Mouse (Mus musculus): ENCODE results near the gene Smarcd2. TPM values are rescaled to one million over a fixed set of nuclear protein-coding genes. Genes with fewer than 3 reads are reported as not detected.

Gene Smarcd2
- 6.5 and 7.7 TPM in 2 replicates for polyA plus RNA-seq (2012)

DNA sequence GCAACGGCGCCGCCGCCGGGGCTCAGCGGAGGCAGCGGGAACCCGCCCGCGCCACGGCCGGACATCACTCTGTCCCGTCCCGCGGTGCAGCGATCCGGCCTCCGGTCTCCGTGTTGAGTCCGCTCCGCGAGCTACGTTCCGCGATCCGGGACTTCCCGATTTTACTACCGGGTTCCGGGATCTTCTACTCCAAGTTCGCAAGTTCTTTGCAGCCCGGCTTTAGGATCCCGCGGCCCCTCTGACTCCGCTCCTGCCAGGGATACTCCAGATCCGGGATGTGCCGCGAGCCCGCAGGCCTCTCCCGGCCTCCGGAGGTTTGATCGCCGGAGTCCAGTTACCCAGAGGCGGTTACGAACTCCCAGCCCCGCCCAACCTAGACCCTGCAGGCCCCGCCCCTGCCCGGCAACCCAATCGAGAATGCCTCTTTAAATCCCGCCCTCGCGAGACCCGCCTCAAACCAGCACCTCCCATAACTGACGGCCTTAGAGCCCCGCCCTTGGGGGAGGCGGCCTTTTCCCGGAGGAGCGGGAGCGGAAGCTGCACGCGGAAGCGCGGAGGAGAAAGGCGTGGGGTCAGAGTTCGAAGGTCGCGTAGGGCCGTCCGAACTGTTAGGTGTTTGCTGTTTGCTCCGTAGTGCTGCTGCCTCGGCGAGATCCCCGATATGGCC is at the start of gene Smarcd2:
Gene Smarcd2 (minus strand): TSS at position 329 of the 667 bp plus-strand sequence.
- Histone ChIP-seq H3K36me3 (ENCODE audit: control insufficient read depth) (peaks cover 28% of the 10 kb centered on the region), H3K4me1 (ENCODE audit: control insufficient read depth) (peaks cover 64% of the 10 kb centered on the region), H3K4me3 (replicated peaks) (peak within 1 kb of the TSS; percentile 95), H3K9me3 (ENCODE audit: control insufficient read depth, low read length) (no peaks in the 10 kb centered on the region), H3K27me3 (ENCODE audit: control insufficient read depth) (peaks cover 2% of the 10 kb centered on the region)
- peak; percentile 32; the same call in 1 of the 2 replicates for TF ChIP-seq GATA1 (IDR thresholded peaks at IDR 0.05; ENCODE audit: low read length)
- no peak for TF ChIP-seq TAL1 (IDR thresholded peaks at IDR 0.05; ENCODE audit: low read length)

DNA sequence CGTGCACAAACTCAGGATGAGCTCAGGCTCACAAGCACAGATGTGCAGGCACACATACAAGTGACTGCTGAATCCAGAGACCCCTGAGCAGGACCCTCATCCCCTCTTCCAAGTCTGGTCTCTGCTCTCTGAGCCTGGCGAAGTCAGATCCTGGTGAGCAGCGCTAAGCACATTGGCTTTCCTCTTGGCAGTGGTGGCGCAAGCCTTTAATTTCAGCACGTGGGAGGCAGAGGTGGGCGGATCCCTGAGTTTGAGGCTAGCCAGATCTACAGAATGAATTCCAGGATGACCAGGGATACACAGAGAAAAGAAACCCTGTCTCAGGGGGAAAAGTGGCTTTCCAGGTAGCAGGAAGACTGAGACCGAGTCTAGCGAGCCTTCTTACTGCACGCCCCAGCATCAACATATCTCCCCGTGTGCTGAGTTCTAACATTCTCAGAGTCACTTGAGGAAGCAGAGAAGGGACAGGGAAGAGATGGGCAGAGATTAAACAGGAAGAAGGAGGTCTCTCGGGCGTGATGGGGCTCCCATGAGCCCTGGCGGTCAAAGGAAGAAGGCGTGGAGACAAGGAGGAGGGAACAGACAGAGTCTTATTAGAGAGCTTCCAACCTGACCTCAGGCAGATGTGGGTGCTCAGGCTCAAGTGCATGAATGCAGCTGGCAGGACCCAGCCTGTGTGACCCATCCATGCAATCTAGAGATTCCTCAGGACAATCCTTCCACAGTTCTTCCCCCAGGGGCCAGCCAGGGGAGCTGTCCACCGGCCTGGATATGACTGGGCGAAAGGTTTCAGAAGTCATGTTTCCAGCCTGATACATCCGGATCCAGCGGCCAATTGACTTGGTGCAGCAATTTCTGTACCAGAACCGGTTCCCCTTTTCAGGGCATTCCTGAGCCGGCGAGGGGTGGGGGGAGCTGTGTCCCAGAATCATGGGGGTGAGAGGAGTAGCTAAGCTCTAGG is 45.9 kb upstream of the Smarcd2 start:
- Histone ChIP-seq H3K9me3 (ENCODE audit: control insufficient read depth, low read length) (no peaks in the 10 kb centered on the region), H3K36me3 (ENCODE audit: control insufficient read depth) (no peaks in the 10 kb centered on the region), H3K27me3 (ENCODE audit: control insufficient read depth) (no peaks in the 10 kb centered on the region), H3K4me1 (ENCODE audit: control insufficient read depth) (no peaks in the 10 kb centered on the region), H3K4me3 (replicated peaks) (no peak overlapping the region)
- TF ChIP-seq TAL1 (IDR thresholded peaks at IDR 0.05; ENCODE audit: low read length) (no peak), GATA1 (IDR thresholded peaks at IDR 0.05; ENCODE audit: low read length) (no peak)

DNA sequence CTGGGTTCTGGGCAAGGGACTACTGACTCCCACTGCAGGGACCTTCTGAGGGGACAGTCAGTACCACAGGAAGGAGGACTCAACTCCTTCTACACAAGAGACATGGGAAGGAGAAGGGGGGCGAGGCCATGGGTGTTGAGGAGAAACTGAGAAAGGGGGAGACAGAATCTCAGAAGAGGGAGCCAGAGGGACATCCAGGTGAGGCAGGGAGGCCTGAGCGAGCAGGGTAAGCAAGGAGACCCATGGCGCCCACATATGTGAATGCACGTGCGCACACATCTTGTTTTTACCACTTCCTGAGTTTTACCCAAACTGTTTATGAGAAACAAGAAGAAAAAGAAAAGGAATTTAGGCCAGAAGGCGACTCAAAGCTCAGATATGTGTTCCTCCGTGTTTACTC is 45.0 kb upstream of the Smarcd2 start:
- Histone ChIP-seq H3K4me3 (replicated peaks) (no peak overlapping the region), H3K27me3 (ENCODE audit: control insufficient read depth) (no peaks in the 10 kb centered on the region), H3K9me3 (ENCODE audit: control insufficient read depth, low read length) (no peaks in the 10 kb centered on the region), H3K36me3 (ENCODE audit: control insufficient read depth) (no peaks in the 10 kb centered on the region), H3K4me1 (ENCODE audit: control insufficient read depth) (no peaks in the 10 kb centered on the region)
- TF ChIP-seq TAL1 (IDR thresholded peaks at IDR 0.05; ENCODE audit: low read length) (no peak), GATA1 (IDR thresholded peaks at IDR 0.05; ENCODE audit: low read length) (no peak)

DNA sequence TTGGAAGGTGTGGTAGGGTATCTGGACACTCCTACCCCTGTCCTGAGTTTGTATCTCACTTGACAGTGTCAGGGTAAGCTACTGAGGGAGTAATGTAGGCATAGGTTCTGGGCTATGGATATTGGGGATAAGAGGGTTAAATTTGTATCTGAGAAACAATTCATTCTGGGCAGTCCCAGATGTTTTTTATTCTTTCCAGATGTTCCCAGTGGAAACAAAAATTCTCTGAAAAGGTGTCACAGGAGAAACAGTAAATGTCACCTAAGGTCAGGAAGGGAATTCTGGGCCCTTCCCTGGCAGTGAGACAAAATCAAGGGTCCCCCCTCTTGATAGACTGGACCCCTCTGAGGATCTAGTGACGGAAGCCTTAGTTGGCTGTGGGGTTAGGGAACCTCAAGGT is 43.6 kb upstream of the Smarcd2 start:
- H3K4me1 ChIP-seq (ENCODE audit: control insufficient read depth) = no peaks in the 10 kb centered on the region
- no peak overlapping the region for H3K4me3 ChIP-seq (replicated peaks)
- H3K27me3 ChIP-seq (ENCODE audit: control insufficient read depth) = no peaks in the 10 kb centered on the region
- no peaks in the 10 kb centered on the region for H3K9me3 ChIP-seq (ENCODE audit: control insufficient read depth, low read length)
- H3K36me3 ChIP-seq (ENCODE audit: control insufficient read depth) = no peaks in the 10 kb centered on the region
- TF ChIP-seq TAL1 (IDR thresholded peaks at IDR 0.05; ENCODE audit: low read length) = no peak
- no peak for TF ChIP-seq GATA1 (IDR thresholded peaks at IDR 0.05; ENCODE audit: low read length)

DNA sequence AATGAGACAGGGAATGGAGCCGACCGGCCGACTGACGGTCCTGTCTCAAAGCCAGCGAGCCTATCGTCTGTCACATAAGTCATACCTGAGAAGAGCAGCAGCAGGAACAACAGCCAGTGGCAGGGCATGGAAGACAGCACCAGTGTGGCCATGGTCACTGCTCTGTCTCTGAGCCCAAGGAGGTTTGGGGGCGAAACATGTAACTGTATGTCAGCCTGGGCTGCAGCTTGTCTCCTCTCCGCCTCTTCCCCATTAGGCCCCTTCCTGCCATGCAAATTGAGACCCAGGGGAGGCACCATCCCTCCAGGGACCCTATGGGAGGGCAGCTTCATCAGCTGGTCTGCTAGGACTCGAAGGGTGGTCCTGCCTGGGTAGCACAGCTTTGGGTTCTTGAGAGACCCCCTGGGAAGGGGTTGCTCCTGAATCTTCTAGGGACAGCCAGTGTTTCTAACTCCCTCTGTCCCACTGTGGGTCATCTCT is 41.6 kb upstream of the Smarcd2 start, which contains the start of gene Cd79b:
Gene Cd79b (minus strand): TSS at position 430 of the 480 bp plus-strand sequence.
- H3K4me3 ChIP-seq (replicated peaks) = no peak within 1 kb of the TSS
- no peaks in the 10 kb centered on the region for H3K36me3 ChIP-seq (ENCODE audit: control insufficient read depth)
- TF ChIP-seq TAL1 (IDR thresholded peaks at IDR 0.05; ENCODE audit: low read length) = no peak
- no peaks in the 10 kb centered on the region for H3K27me3 ChIP-seq (ENCODE audit: control insufficient read depth)
- no peaks in the 10 kb centered on the region for H3K4me1 ChIP-seq (ENCODE audit: control insufficient read depth)
- H3K9me3 ChIP-seq (ENCODE audit: control insufficient read depth, low read length) = no peaks in the 10 kb centered on the region

DNA sequence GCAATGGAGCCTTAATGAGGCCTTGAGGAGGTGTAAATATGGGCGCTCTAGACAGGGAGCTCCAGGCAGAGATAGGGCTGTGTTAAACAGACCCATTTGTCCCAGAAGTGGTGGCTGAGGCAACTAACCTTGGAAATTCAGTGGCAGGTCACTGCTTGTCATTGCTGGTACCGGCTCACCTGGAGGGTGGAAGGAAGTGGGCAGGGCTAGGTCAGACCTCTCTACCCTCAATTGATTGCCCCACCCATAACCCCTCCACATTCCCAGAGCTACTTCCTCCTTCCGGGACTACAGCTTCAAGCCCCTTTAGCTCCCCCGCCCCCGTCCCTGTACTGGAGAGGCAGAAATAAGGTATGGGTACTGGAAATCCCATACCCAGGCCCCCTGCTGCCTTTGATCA is 40.8 kb upstream of the Smarcd2 start:
- Histone ChIP-seq H3K4me1 (ENCODE audit: control insufficient read depth) (no peaks in the 10 kb centered on the region), H3K36me3 (ENCODE audit: control insufficient read depth) (no peaks in the 10 kb centered on the region), H3K4me3 (replicated peaks) (no peak overlapping the region), H3K9me3 (ENCODE audit: control insufficient read depth, low read length) (no peaks in the 10 kb centered on the region), H3K27me3 (ENCODE audit: control insufficient read depth) (no peaks in the 10 kb centered on the region)
- TF ChIP-seq TAL1 (IDR thresholded peaks at IDR 0.05; ENCODE audit: low read length) = no peak
- no peak for TF ChIP-seq GATA1 (IDR thresholded peaks at IDR 0.05; ENCODE audit: low read length)

DNA sequence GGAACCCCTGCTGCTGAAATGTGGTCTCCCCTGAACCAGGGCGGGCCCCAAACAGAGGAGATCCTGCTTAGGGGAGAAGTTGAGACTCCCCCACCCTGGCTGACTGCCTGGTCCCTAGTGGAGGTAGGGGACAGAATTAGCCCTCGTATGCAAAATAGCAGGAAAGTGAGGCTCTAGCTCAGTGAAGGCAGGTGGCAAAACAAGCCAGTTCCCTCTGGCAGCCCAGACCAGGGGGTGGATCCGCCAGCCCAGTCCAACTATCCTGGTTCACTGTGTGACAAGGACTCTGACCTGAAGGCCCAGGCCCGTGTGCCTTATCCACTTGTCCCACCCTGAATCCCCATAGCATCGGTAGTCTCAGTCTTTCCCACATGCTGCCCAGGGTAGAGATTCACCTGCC is 37.4 kb upstream of the Smarcd2 start:
- no peaks in the 10 kb centered on the region for H3K27me3 ChIP-seq (ENCODE audit: control insufficient read depth)
- H3K4me1 ChIP-seq (ENCODE audit: control insufficient read depth) = no peaks in the 10 kb centered on the region
- no peaks in the 10 kb centered on the region for H3K9me3 ChIP-seq (ENCODE audit: control insufficient read depth, low read length)
- TF ChIP-seq TAL1 (IDR thresholded peaks at IDR 0.05; ENCODE audit: low read length) (no peak), GATA1 (IDR thresholded peaks at IDR 0.05; ENCODE audit: low read length) (no peak)
- no peak overlapping the region for H3K4me3 ChIP-seq (replicated peaks)
- no peaks in the 10 kb centered on the region for H3K36me3 ChIP-seq (ENCODE audit: control insufficient read depth)

DNA sequence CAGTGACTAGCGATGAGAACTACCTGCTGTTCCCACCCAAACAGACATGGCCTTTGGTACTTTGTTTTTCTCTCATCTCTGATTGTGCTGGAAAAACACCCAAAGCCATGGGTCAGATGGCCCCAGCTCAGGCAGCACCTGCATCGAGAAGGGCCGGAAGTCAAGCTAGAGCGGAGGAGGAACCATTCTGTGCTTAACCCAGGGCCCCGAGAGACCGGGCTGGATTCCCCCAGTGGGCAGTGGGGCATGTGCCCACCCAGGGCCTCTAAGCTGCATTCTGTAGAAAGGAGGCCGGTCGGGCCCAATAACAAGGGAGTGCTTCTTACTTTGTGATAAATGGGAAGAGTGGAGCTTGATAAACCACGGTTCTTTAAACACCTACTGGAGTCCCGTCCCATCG is 35.4 kb upstream of the Smarcd2 start:
- H3K4me3 ChIP-seq (replicated peaks) = no peak overlapping the region
- no peaks in the 10 kb centered on the region for H3K9me3 ChIP-seq (ENCODE audit: control insufficient read depth, low read length)

DNA sequence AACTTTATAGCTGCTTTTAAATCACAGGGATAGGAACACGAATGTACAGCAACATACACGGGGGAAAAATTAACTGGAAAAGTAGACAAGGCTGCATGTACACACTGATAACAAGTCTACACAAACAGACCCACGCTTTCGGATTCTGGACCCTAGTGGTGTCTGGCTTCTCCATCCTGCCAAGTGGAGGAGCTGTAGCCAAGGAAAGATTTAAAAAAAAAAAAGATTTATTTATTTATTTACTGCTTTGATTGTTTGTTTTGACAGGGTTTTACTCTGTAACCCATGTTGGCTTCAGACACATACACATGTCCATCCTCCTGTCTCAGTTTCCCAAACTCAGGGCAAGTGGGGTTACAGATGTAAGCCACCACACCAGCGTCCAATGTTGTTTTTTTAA is 34.7 kb upstream of the Smarcd2 start:
- TF ChIP-seq GATA1 (IDR thresholded peaks at IDR 0.05; ENCODE audit: low read length) (no peak), TAL1 (IDR thresholded peaks at IDR 0.05; ENCODE audit: low read length) (no peak)
- Histone ChIP-seq H3K4me1 (ENCODE audit: control insufficient read depth) (no peaks in the 10 kb centered on the region), H3K9me3 (ENCODE audit: control insufficient read depth, low read length) (no peaks in the 10 kb centered on the region), H3K27me3 (ENCODE audit: control insufficient read depth) (no peaks in the 10 kb centered on the region), H3K4me3 (replicated peaks) (no peak overlapping the region), H3K36me3 (ENCODE audit: control insufficient read depth) (no peaks in the 10 kb centered on the region)

More for the DNA sequence above, 35.4 kb upstream of the Smarcd2 start:
- H3K27me3 ChIP-seq (ENCODE audit: control insufficient read depth) = no peaks in the 10 kb centered on the region
- TF ChIP-seq TAL1 (IDR thresholded peaks at IDR 0.05; ENCODE audit: low read length) (no peak), GATA1 (IDR thresholded peaks at IDR 0.05; ENCODE audit: low read length) (no peak)
- H3K36me3 ChIP-seq (ENCODE audit: control insufficient read depth) = no peaks in the 10 kb centered on the region
- no peaks in the 10 kb centered on the region for H3K4me1 ChIP-seq (ENCODE audit: control insufficient read depth)
